Mouse (Mus musculus): ENCODE results near the gene Nsrp1. TPM values are rescaled to one million over a fixed set of nuclear protein-coding genes. Genes with fewer than 3 reads are reported as not detected.

Gene Nsrp1
- 23.9 TPM for polyA plus RNA-seq (2014; fragmentation: Illumina TruSeq; extraction: RNeasy Lipid Tissue Mini Kit (QIAGEN cat#74804); ENCODE audit: low read depth, low replicate concordance)

GRCm38 (mm10) chr11:77078273-77079134, at the start of gene Nsrp1:
Nsrp1 (minus strand) TSS chr11:77078435.

GRCm38 (mm10) chr11:76997916-76998704, 80.1 kb downstream of the Nsrp1 start, which contains the start of gene Slc6a4:
Slc6a4 (plus strand) TSS chr11:76998603.

Other genes starting within 250 kb of the Nsrp1 start
- 117 TPM for gene Cpd, start 231.4 kb downstream of the Nsrp1 start, polyA plus RNA-seq (2014; fragmentation: Illumina TruSeq; extraction: RNeasy Lipid Tissue Mini Kit (QIAGEN cat#74804); ENCODE audit: low read depth, low replicate concordance)
- gene Tmigd1, start 176.3 kb downstream of the Nsrp1 start, polyA plus RNA-seq (2014; fragmentation: Illumina TruSeq; extraction: RNeasy Lipid Tissue Mini Kit (QIAGEN cat#74804); ENCODE audit: low read depth, low replicate concordance), result 322 TPM
- 229 TPM for gene Blmh, start 153.6 kb downstream of the Nsrp1 start, polyA plus RNA-seq (2014; fragmentation: Illumina TruSeq; extraction: RNeasy Lipid Tissue Mini Kit (QIAGEN cat#74804); ENCODE audit: low read depth, low replicate concordance)
- gene Slc6a4, start 79.8 kb downstream of the Nsrp1 start, polyA plus RNA-seq (2014; fragmentation: Illumina TruSeq; extraction: RNeasy Lipid Tissue Mini Kit (QIAGEN cat#74804); ENCODE audit: low read depth, low replicate concordance), result 6.3 TPM
- gene Efcab5, start 110.5 kb upstream of the Nsrp1 start, polyA plus RNA-seq (2014; fragmentation: Illumina TruSeq; extraction: RNeasy Lipid Tissue Mini Kit (QIAGEN cat#74804); ENCODE audit: low read depth, low replicate concordance), result 1.7 TPM
- 9.2 TPM for gene Ssh2, start 137.9 kb upstream of the Nsrp1 start, polyA plus RNA-seq (2014; fragmentation: Illumina TruSeq; extraction: RNeasy Lipid Tissue Mini Kit (QIAGEN cat#74804); ENCODE audit: low read depth, low replicate concordance)

All from kidney, adult 10 weeks (tissue).